Mouse (Mus musculus) stomach, embryonic 15.5 days (tissue): ENCODE data around the gene Pmp22. TPM values are rescaled to one million over a fixed set of nuclear protein-coding genes. Genes with fewer than 3 reads are reported as not detected.
A peak's percentile ranks its signal among the peaks of the same experiment; 100 is the strongest.

Experiments used
- ATAC-seq: fragments of 200-750 bp; cut with Nextera tagmentation; 2 replicates; pipeline ENCODE4 v1.8.0; 2017; ENCODE audit warnings: low read depth, moderate number of reproducible peaks, moderate TSS enrichment; ENCODE audit not compliant: insufficient read depth, low FRiP score
- H3K27ac ChIP-seq: fragments of 300-500 bp; sonication (generic); 2 replicates; pipeline ENCODE4 v1.5.1; 2015; ENCODE audit warnings: mild to moderate bottlenecking, inconsistent platforms
- H3K27me3 ChIP-seq: fragments of 300-500 bp; sonication (generic); replicated peaks from 2 replicates; pipeline ENCODE4 v1.6.1; 2015; ENCODE audit warnings: inconsistent platforms
- H3K36me3 ChIP-seq: fragments of 300-500 bp; sonication (generic); 2 replicates; pipeline ENCODE4 v1.6.1; 2015; ENCODE audit warnings: inconsistent platforms
- H3K4me1 ChIP-seq: fragments of 300-500 bp; sonication (generic); 2 replicates; pipeline ENCODE4 v1.6.1; 2015; ENCODE audit warnings: inconsistent platforms
- H3K4me2 ChIP-seq: fragments of 300-500 bp; sonication (generic); 2 replicates; pipeline ENCODE4 v1.6.1; 2015; ENCODE audit warnings: mild to moderate bottlenecking, inconsistent platforms
- H3K4me3 ChIP-seq: fragments of 300-500 bp; sonication (generic); replicated peaks from 2 replicates; pipeline ENCODE4 v1.5.1; 2015; ENCODE audit warnings: inconsistent platforms
- H3K9ac ChIP-seq: fragments of 300-500 bp; sonication (generic); 2 replicates; pipeline ENCODE4 v1.6.1; 2015; ENCODE audit warnings: inconsistent platforms
- H3K9me3 ChIP-seq: fragments of 300-500 bp; sonication (generic); 2 replicates; pipeline ENCODE4 v1.6.1; 2016; ENCODE audit warnings: inconsistent platforms
- WGBS: fragments of 180-500 bp; shearing (Covaris S2); methylation state at CpG from one replicate; pipeline ENCODE4 v1.1.7; 2015; 5-methylcytosine and 5-hydroxymethylcytosine counted together
- polyA plus RNA-seq: library from polyadenylated mRNA; unstranded; fragments of >200 nt; fragmentation: Nextera tagmentation; extraction: Ambion mirVana; gene quantifications from 2 replicates; pipeline ENCODE4 v1.2.1, GENCODE M21; 2015

The Pmp22 gene
- polyA plus RNA-seq, 1 experiment from 2014 or later: 165 TPM

- Histone ChIP-seq H3K4me2 (peak overlapping the region; percentile 38), H3K4me1 (peaks cover 36% of the 10 kb centered on the region), H3K4me3 (no peak overlapping the region), H3K27me3 (peaks cover 38% of the 10 kb centered on the region), H3K36me3 (no peaks in the 10 kb centered on the region), H3K9me3 (no peaks in the 10 kb centered on the region), H3K9ac (no peak overlapping the region), H3K27ac (no peak overlapping the region)
- ATAC-seq: no peak
- WGBS: 49% methylated on average over 12 of the region's 12 CpGs
These were observed 1.1 kb downstream of the Pmp22 start for GRCm38 (mm10) chr11:63129840-63130239.

DNA sequence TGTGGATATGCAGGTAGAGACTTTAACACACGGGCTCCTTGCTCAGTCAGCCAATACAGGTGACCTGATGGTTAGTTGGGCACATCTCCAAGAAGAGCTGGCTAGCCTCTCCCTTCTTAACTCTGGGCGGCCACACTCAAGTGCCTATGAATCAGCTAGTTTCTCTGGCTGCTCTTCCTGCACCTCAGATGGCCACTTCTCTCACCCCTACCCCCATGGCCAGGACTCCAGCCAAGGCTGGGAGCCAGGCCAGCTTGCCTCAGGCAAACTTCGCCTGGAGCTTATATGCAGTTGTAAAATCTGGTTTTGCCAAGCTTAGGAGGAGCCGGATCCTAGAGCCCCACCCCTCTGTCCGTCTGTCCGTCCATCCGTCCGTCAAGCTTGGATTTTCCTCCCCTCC lies 1.7 kb downstream of the Pmp22 start:
- H3K4me1 ChIP-seq: peaks cover 39% of the 10 kb centered on the region
- no peak overlapping the region for H3K9ac ChIP-seq
- peak overlapping the region; percentile 55 for H3K4me3 ChIP-seq
- WGBS: 41% methylated on average over 8 of the region's 8 CpGs
- H3K27ac ChIP-seq: peak overlapping the region; percentile 93
- H3K9me3 ChIP-seq: no peaks in the 10 kb centered on the region
- ATAC-seq: no peak
- no peaks in the 10 kb centered on the region for H3K36me3 ChIP-seq
- peak overlapping the region; percentile 66 for H3K4me2 ChIP-seq
- H3K27me3 ChIP-seq: peaks cover 38% of the 10 kb centered on the region

GRCm38 (mm10) chr11:63131001-63131692 lies 2.4 kb downstream of the Pmp22 start:
- Histone ChIP-seq H3K4me1 (peaks cover 40% of the 10 kb centered on the region), H3K4me2 (peak overlapping the region; percentile 66), H3K4me3 (peak overlapping the region; percentile 55), H3K27ac (peak overlapping the region; percentile 93), H3K9me3 (no peaks in the 10 kb centered on the region), H3K36me3 (no peaks in the 10 kb centered on the region), H3K27me3 (peaks cover 38% of the 10 kb centered on the region), H3K9ac (peak overlapping the region; percentile 43)
- WGBS: 4% methylated on average over 33 of the region's 33 CpGs
- no peak for ATAC-seq

GRCm38 (mm10) chr11:63131693-63132040 lies 2.9 kb downstream of the Pmp22 start:
- H3K9ac ChIP-seq: peak overlapping the region; percentile 43
- peak overlapping the region; percentile 55 for H3K4me3 ChIP-seq
- peaks cover 42% of the 10 kb centered on the region for H3K4me1 ChIP-seq
- 9% methylated on average over 11 of the region's 11 CpGs for WGBS
- H3K27ac ChIP-seq: peak overlapping the region; percentile 93
- peaks cover 38% of the 10 kb centered on the region for H3K27me3 ChIP-seq
- no peaks in the 10 kb centered on the region for H3K9me3 ChIP-seq
- H3K36me3 ChIP-seq: no peaks in the 10 kb centered on the region
- peak overlapping the region; percentile 66 for H3K4me2 ChIP-seq
- no peak for ATAC-seq

DNA sequence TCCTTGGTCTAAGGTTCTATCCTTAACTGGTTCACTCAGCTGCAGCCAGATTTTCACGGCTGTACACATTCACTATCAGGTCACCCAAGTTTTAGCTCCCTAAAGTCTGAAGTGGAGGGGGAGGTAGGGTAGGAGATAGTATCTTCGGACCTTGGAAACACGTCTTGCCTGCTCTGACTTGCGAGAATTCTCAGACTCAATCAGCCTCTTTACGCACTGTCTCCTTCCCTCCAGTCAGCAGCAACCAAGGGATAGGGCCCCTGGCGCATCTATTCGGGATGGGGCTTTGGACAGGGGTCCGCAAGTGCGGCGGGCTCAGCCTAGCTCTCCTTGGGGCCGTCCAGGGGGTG lies 3.3 kb downstream of the Pmp22 start:
- Histone ChIP-seq H3K27ac (peak overlapping the region; percentile 93), H3K36me3 (no peaks in the 10 kb centered on the region), H3K9me3 (no peaks in the 10 kb centered on the region), H3K9ac (peak overlapping the region; percentile 43), H3K4me1 (peaks cover 42% of the 10 kb centered on the region), H3K4me2 (peak overlapping the region; percentile 66), H3K27me3 (peaks cover 38% of the 10 kb centered on the region), H3K4me3 (peak overlapping the region; percentile 55)
- 2% methylated on average over 11 of the region's 11 CpGs for WGBS
- ATAC-seq: no peak

GRCm38 (mm10) chr11:63132501-63133435 lies 4.0 kb downstream of the Pmp22 start:
- WGBS: under 1% methylated on average over 60 of the region's 66 CpGs
- H3K9ac ChIP-seq: peak overlapping the region; percentile 43
- H3K4me3 ChIP-seq: peak overlapping the region; percentile 55
- no peaks in the 10 kb centered on the region for H3K9me3 ChIP-seq
- H3K4me1 ChIP-seq: peaks cover 42% of the 10 kb centered on the region
- H3K27me3 ChIP-seq: peaks cover 38% of the 10 kb centered on the region
- peak overlapping the region; percentile 93 for H3K27ac ChIP-seq
- H3K4me2 ChIP-seq: peak overlapping the region; percentile 66
- no peaks in the 10 kb centered on the region for H3K36me3 ChIP-seq
- ATAC-seq: peak; percentile 47; the same call in 1 of the 2 replicates

DNA sequence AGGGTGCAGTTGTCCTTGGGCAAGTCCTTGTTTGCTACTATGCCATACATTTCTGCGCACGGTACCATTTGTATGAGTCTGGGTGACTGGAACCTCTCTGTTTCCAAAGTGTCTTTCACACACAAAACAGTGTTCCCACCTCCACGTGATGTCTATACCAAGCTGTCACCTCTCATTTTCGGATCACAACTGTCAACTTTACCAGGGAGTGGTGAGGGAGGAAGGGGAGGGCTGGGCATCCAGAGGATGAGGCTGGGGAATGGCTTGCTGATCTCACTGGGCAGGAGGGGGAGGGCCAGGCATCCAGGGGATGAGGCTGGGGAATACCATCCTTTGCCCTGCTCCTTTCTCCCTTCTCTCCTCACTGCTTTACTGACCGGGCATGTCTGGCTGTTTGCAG lies 5.2 kb downstream of the Pmp22 start:
- H3K4me2 ChIP-seq: peak overlapping the region; percentile 66
- peak overlapping the region; percentile 55 for H3K4me3 ChIP-seq
- WGBS: 78% methylated on average over 5 of the region's 5 CpGs
- no peak overlapping the region for H3K27ac ChIP-seq
- H3K9ac ChIP-seq: no peak overlapping the region
- no peak for ATAC-seq
- no peaks in the 10 kb centered on the region for H3K36me3 ChIP-seq
- H3K9me3 ChIP-seq: no peaks in the 10 kb centered on the region
- peaks cover 38% of the 10 kb centered on the region for H3K27me3 ChIP-seq
- H3K4me1 ChIP-seq: peaks cover 40% of the 10 kb centered on the region

DNA sequence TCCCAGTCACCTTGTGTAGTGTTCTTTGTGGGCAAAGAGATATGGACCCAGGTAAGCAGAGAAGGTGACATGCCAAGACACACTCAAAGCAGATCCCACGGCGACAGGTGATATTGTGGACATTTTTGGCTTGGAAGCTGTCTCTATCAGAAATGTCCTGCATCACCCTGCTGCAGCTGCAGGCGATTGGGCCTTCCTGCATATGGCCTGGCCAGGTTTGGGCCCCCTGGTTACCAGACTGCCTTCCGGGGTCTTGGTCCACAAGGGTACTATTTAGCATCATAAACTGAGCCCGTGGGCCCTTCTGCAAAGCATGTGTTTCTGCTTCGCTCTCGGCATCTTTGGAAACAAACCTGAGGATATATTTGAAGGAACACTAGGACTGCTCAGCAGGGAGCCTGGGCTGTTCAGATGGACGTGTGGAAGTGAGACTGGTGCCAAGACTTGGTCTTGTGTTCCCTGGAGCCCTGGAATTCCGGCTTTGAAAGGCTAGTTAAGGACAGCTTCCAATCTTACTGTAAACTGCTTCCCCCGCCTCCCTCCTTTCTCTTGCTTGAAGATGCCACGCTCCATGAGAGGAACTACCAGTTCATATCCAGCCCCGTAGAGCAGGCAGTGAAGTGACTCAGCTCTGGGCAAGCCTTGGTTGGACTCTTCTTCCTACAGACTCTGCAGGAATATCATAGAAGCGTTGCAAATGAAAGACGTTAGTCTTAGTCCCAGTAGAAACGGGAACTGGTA lies 6.1 kb downstream of the Pmp22 start:
- Histone ChIP-seq H3K27me3 (peaks cover 38% of the 10 kb centered on the region), H3K4me1 (peaks cover 31% of the 10 kb centered on the region), H3K36me3 (no peaks in the 10 kb centered on the region), H3K4me2 (0 out of 2 replicates have a peak overlapping the region, but pooled peaks have one; percentile 66), H3K9me3 (no peaks in the 10 kb centered on the region), H3K27ac (peak overlapping the region; percentile 46; the same call in 1 of the 2 replicates), H3K9ac (no peak overlapping the region), H3K4me3 (no peak overlapping the region)
- 66% methylated on average over 15 of the region's 15 CpGs for WGBS
- ATAC-seq: no peak

- peak overlapping the region; percentile 46; the same call in 1 of the 2 replicates for H3K27ac ChIP-seq
These were observed 6.8 kb downstream of the Pmp22 start for GRCm38 (mm10) chr11:63135622-63136021.

DNA sequence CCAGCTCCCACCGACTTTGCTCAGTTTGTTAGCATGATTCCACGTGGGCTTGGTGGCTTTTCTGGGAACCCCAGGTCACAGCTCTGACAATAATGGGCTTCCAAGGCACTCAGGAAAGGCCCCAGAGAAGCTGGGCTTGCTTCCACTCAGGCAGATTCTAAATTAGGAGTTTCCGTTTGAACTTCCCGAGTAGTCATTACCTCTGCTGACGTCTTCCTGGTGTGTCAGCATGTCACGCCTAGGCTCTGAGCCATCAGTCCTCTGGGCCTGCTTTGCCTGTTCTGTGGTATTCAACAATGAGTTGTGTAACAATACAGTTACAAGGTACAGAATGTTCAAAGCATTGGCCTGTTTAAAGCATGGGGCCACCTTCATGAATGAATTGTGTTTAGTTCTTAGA lies 7.4 kb downstream of the Pmp22 start:
- Histone ChIP-seq H3K4me1 (peaks cover 20% of the 10 kb centered on the region), H3K9me3 (no peaks in the 10 kb centered on the region), H3K4me3 (no peak overlapping the region), H3K36me3 (no peaks in the 10 kb centered on the region), H3K9ac (no peak overlapping the region), H3K27ac (no peak overlapping the region), H3K4me2 (no peak overlapping the region), H3K27me3 (peaks cover 33% of the 10 kb centered on the region)
- WGBS: 63% methylated on average over 6 of the region's 6 CpGs
- ATAC-seq: no peak

More at GRCm38 (mm10) chr11:63135622-63136021, 6.8 kb downstream of the Pmp22 start:
- H3K4me1 ChIP-seq: peaks cover 26% of the 10 kb centered on the region
- H3K4me2 ChIP-seq: no peak overlapping the region
- no peak overlapping the region for H3K9ac ChIP-seq
- H3K4me3 ChIP-seq: no peak overlapping the region
- WGBS: 5% methylated on average over 8 of the region's 8 CpGs
- ATAC-seq: peak; percentile 37
- no peaks in the 10 kb centered on the region for H3K36me3 ChIP-seq
- H3K27me3 ChIP-seq: peaks cover 38% of the 10 kb centered on the region
- H3K9me3 ChIP-seq: no peaks in the 10 kb centered on the region

DNA sequence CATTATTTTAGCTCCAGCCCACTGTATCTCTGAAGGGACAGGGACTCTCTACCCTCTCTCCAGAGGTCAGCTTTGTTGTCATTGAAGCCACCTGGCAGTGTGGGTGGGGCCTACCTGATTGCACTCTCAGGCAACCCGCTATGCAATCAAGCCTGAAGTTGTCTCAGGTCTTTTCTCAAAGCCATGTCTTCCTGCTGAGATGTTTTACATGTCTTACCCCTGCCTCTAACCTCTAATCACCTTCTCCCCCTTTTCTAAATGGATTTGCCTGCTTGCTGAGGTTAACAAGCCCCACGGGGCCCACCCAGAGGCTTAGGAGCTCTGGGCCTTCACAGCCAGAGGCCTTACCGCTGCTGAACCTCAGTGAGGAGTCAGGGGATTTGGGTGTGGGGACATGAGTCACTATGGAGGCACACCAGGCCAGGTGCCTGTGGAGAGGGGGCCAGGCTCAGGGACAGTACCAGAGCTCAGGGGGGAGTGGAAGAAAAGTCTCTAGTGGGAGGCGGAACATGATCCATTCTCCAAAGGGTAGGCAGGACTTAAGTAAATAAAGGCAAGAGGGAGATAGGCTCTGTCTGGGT lies 8.1 kb downstream of the Pmp22 start:
- Histone ChIP-seq H3K9me3 (no peaks in the 10 kb centered on the region), H3K9ac (no peak overlapping the region), H3K27me3 (peaks cover 28% of the 10 kb centered on the region), H3K36me3 (no peaks in the 10 kb centered on the region), H3K4me1 (peaks cover 20% of the 10 kb centered on the region), H3K4me3 (no peak overlapping the region), H3K4me2 (no peak overlapping the region), H3K27ac (no peak overlapping the region)
- 80% methylated on average over 4 of the region's 4 CpGs for WGBS
- ATAC-seq: no peak
